Mouse (Mus musculus): ENCODE results near the gene Txnip.

- no peak for TF ChIP-seq CTCF (IDR thresholded peaks at IDR 0.05; ENCODE audit: low read depth, low read length)
- no peak for TF ChIP-seq TAL1 (conservative IDR thresholded peaks at IDR 0.05; ENCODE audit: low read depth, low read length)
These were observed 6.6 kb upstream of the Txnip start for GRCm38 (mm10) chr3:96551203-96551602.
